17 mouse cellular contexts compared by ENCODE assay signal in genomic region chr17:80020495-80020894, GRCm38 (mm10). TPM values are rescaled to one million over a fixed set of nuclear protein-coding genes. Genes with fewer than 3 reads are reported as not detected.
A peak's percentile ranks its signal among the peaks of the same experiment; 100 is the strongest.
DNase-seq lines count a peak whose midpoint lies in the region; ATAC-seq and TF ChIP-seq lines count a peak whose summit lies in the region.
"Had no signal": no experiment of that assay in that cellular context is flagged by ENCODE, and none has a peak within 500 bp of the region (broad histone marks: within the 10 kb centered on the region; RNA-seq: fewer than 3 reads in every experiment).

No protein-coding gene starts in this region.

- POLR2A ChIA-PET in Patski (lab: Charles Lee) = no interaction called here

- no peak for TF ChIP-seq POLR2A in liver, adult 2 months (IDR thresholded peaks at IDR 0.05; ENCODE audit: extremely low read depth, insufficient read depth, low read length)

- DNase-seq in gastrocnemius, adult 2 months = no peak
- no peak for DNase-seq in gastrocnemius, adult 8-10 months (ENCODE audit: low spot score in 2 of 2)
- DNase-seq in liver, adult 2 months (ENCODE audit: extremely low read depth, low read depth, low spot score) = no peak
- DNase-seq in A20 (ENCODE audit: low read depth, low spot score) (peak; percentile 35), Patski (ENCODE audit: low read depth, low spot score) (no peak)
- DNase-seq in layer of hippocampus, postnatal 14 days (ENCODE audit: low spot score in 2 of 2) = no peak
- no peak for DNase-seq in left cerebral cortex, postnatal 25 days (ENCODE audit: low spot score in 2 of 2)
- DNase-seq: cerebellum, adult 18-20 months; heart, postnatal 10 days; kidney, adult 2 months; liver, embryonic 13.5 days; right cerebral cortex, postnatal 14 days had no signal

- intact Hi-C loops in gastrocnemius, adult 2 months (cut with DNase I) = no loop called here
- intact Hi-C loops in left cerebral cortex, postnatal 25 days (cut with DNase I) = no loop called here

- in situ Hi-C loops in Patski (cut with MboI; ENCODE audit: low pct_unique_long_range_greater_than_20kb) = no loop called here

- no peak for ATAC-seq in liver, embryonic 12.5 days
- ATAC-seq in Patski = no peak
- ATAC-seq: midbrain, embryonic 13.5 days had no signal

- 88% methylated on average over 2 of the region's 2 CpGs for WGBS in liver, adult 2 months
- WGBS in liver, embryonic 12.5 days (ENCODE audit: insufficient replicate concordance) = 46% methylated on average over 2 of the region's 2 CpGs

- H3K9me3 ChIP-seq in liver, embryonic 12.5 days (replicated peaks) = no peaks in the 10 kb centered on the region
- H3K9me3 ChIP-seq: embryonic facial prominence, embryonic 15.5 days; forebrain, embryonic 12.5 days; liver, embryonic 13.5 days; midbrain, embryonic 13.5 days had no signal

- CTCF ChIA-PET in Patski (lab: Charles Lee) = interaction anchor here (0.9 to 1.6 kb wide), 8 partner anchors 9 to 197 kb away, joined by 3 to 6 read pairs (median 3); no protein-coding TSS in a partner anchor

- no peak overlapping the region for H3K27ac ChIP-seq in gastrocnemius, adult 2 months
- H3K27ac ChIP-seq in liver, adult 2 months (replicated peaks; ENCODE audit: insufficient read depth, low read depth, low read length) = no peak overlapping the region
- H3K27ac ChIP-seq in liver, embryonic 12.5 days = no peak overlapping the region
- H3K27ac ChIP-seq: embryonic facial prominence, embryonic 15.5 days; forebrain, embryonic 12.5 days; hindbrain, embryonic 14.5 days; liver, embryonic 13.5 days; midbrain, embryonic 13.5 days had no signal

- no peak overlapping the region for H3K4me2 ChIP-seq in liver, embryonic 12.5 days
- H3K4me2 ChIP-seq: embryonic facial prominence, embryonic 15.5 days; forebrain, embryonic 12.5 days; hindbrain, embryonic 14.5 days; liver, embryonic 13.5 days; midbrain, embryonic 13.5 days had no signal

- H3K79me2 ChIP-seq in liver, adult 2 months (ENCODE audit: control insufficient read depth, insufficient read depth, low read length) = no peaks in the 10 kb centered on the region

- peaks cover 6% of the 10 kb centered on the region; the same call in 1 of the 2 replicates for H3K4me1 ChIP-seq in liver, adult 2 months (ENCODE audit: control insufficient read depth, insufficient read depth, low read length)
- H3K4me1 ChIP-seq in liver, embryonic 12.5 days = peaks cover 36% of the 10 kb centered on the region
- H3K4me1 ChIP-seq: forebrain, embryonic 12.5 days had no signal

- H3K4me3 ChIP-seq in gastrocnemius, adult 2 months = no peak overlapping the region
- H3K4me3 ChIP-seq in liver, adult 2 months (ENCODE audit: insufficient read depth, low read depth, low read length) = no peak overlapping the region
- H3K4me3 ChIP-seq in liver, embryonic 12.5 days = no peak overlapping the region
- H3K4me3 ChIP-seq: embryonic facial prominence, embryonic 15.5 days; forebrain, embryonic 12.5 days; liver, embryonic 13.5 days; midbrain, embryonic 13.5 days had no signal

- TF ChIP-seq CTCF in gastrocnemius, adult 2 months (IDR thresholded peaks at IDR 0.05) = peak; percentile 36; the same call in 1 of the 2 replicates
- peak; percentile 24; the same call in 1 of the 2 replicates for TF ChIP-seq CTCF in liver, adult 2 months (IDR thresholded peaks at IDR 0.05; ENCODE audit: low read depth, low read length)
- TF ChIP-seq CTCF in Patski (IDR thresholded peaks at IDR 0.05) = peak; percentile 50

- H3K27me3 ChIP-seq in liver, adult 2 months (ENCODE audit: control insufficient read depth, insufficient read depth, low read length) = no peaks in the 10 kb centered on the region
- no peaks in the 10 kb centered on the region for H3K27me3 ChIP-seq in liver, embryonic 12.5 days (replicated peaks)
- H3K27me3 ChIP-seq in Patski = no peaks in the 10 kb centered on the region
- H3K27me3 ChIP-seq: embryonic facial prominence, embryonic 15.5 days; forebrain, embryonic 12.5 days; liver, embryonic 13.5 days; midbrain, embryonic 13.5 days had no signal

- no peak overlapping the region for H3K9ac ChIP-seq in liver, adult 2 months (ENCODE audit: low read depth, low read length)
- no peak overlapping the region for H3K9ac ChIP-seq in liver, embryonic 12.5 days
- H3K9ac ChIP-seq: embryonic facial prominence, embryonic 15.5 days; forebrain, embryonic 12.5 days; hindbrain, embryonic 14.5 days; liver, embryonic 13.5 days; midbrain, embryonic 13.5 days had no signal

- H3K36me3 ChIP-seq in liver, adult 2 months (ENCODE audit: control insufficient read depth, insufficient read depth, low read length) = no peaks in the 10 kb centered on the region
- 0 out of 2 replicates have a peak, but pooled peaks cover 4% of the 10 kb centered on the region for H3K36me3 ChIP-seq in liver, embryonic 12.5 days
- H3K36me3 ChIP-seq: embryonic facial prominence, embryonic 15.5 days; forebrain, embryonic 12.5 days; liver, embryonic 13.5 days; midbrain, embryonic 13.5 days had no signal

RNA-seq across cellular contexts. Expression of gene Hnrnpll, which starts 41.6 kb away (rescaled TPM):
- 10 to 100 TPM; 16.4 to 18.7 TPM for total RNA-seq in gastrocnemius, adult 2 months (2021)
- total RNA-seq in gastrocnemius, adult 8-10 months (2022) = 10 to 100 TPM; 15.5 to 16.7 (median 16.0) TPM
- 26.1 and 27.2 TPM in 2 replicates for total RNA-seq in liver, adult 2 months (2014; rRNA removed)
- polyA plus RNA-seq in liver, adult 2 months (2012; rRNA removed) = 7.7 and 7.9 TPM in 2 replicates
- 50.2 and 52.5 TPM in 2 replicates for polyA plus RNA-seq in liver, embryonic 12.5 days (2016; fragmentation: Nextera tagmentation; extraction: Ambion mirVana)
- polyA plus RNA-seq in Patski (2021) = 65.9 TPM
- 10 to 100 TPM; 59.5 to 65.4 TPM for total RNA-seq in layer of hippocampus, postnatal 14 days (2021)
- total RNA-seq in left cerebral cortex, postnatal 25 days (2021) = 10 to 100 TPM; 55.4 to 63.6 TPM
